Mouse (Mus musculus): ENCODE data around the gene Cux2.

- TF ChIP-seq GATA1 (IDR thresholded peaks at IDR 0.05; ENCODE audit: borderline replicate concordance, low read length) (no peak), FLI1 (IDR thresholded peaks at IDR 0.05; ENCODE audit: low read length) (no peak)
Observed at GRCm38 (mm10) chr5:122000381-122000780, 49.5 kb downstream of the Cux2 start.
